Mouse (Mus musculus) urinary bladder, postnatal 4 days (tissue): Measurements from ENCODE around the gene Tcf7l2.

Experiments used
- DNase-seq, 2 experiments: peaks; one replicate each; pipeline ENCODE4 v3.0.0; 2021 to 2022; ENCODE audit warnings: low spot score in 2 of 2

Tcf7l2 gene

DNA sequence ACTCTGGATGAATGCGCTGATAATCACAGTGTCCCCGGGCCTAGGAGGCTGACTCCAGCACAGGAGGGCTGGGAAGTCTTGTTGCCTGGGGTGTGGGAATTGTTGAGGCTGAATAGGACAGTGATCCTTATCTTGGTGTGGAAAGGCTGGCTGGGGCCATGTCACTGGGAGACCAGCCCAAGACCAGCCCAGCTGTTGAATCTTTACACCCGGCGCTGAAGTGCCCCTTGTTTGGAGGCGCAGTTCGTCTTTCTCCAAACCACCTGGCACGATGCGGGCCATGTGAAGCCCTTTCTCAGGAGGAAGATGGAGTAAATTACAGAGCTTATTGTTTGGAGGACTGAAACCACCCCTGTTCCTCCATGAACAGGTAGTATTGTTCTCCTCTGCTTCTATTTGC lies 15.1 kb downstream of the Tcf7l2 start:
- DNase-seq: no peak

DNA sequence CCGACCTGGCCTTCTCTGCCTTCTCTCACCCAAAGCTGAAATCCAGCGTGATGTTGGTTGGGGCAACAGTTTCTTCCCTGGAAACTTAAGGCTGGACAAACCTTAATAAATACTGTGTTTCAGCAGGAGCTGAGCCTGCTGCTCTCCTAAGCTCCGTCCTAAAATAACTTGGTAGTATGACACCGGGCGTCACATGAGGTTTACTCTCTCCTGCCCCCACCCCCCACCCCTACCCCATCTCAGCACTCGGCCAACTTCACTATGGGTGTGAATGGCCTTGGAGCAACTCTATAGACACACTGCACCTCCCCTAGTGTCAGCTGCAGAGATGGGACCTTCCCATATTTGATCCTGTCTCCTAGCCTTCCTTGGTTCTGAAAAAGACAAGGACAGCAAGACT lies 15.8 kb downstream of the Tcf7l2 start:
- no peak for DNase-seq

DNA sequence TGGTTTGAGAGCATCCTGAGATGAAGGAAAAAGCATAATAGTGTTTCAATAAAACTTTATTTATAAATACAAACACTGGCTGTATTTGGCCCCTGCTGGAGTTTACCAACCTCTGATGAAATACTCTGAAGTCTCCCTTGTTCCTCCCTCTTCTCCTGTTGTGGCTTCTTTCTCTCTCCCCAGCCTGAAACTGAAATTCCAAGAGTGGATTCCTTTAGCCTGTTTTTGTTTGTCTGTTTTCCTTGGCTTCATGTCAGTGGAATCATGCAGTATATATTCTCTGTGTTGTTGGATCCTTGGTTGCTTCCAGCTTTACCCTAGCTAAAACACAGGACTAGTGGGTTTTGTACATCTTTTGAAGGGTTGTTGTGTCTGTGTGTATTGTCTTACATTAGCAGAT lies 16.5 kb downstream of the Tcf7l2 start:
- DNase-seq: no peak

DNA sequence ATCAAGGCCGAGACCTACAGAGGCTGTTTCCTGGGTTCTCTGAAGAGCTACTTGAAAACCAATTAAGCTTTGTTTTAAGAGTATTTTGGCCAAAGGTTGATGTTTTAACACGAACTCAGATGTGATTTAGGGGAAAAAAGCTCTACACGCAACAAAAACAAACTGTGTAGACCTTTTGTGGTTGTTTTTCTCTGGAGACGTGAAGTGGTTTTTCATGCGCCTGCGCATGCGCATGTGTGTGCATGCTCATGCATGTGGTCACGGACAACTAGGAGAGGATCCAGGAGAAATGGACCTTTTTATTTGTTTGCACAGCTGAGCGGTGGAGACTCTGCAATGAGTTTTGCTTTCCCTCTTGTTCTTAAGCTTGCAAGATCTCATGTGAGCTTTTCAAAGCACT lies 17.4 kb downstream of the Tcf7l2 start:
- no peak for DNase-seq

DNA sequence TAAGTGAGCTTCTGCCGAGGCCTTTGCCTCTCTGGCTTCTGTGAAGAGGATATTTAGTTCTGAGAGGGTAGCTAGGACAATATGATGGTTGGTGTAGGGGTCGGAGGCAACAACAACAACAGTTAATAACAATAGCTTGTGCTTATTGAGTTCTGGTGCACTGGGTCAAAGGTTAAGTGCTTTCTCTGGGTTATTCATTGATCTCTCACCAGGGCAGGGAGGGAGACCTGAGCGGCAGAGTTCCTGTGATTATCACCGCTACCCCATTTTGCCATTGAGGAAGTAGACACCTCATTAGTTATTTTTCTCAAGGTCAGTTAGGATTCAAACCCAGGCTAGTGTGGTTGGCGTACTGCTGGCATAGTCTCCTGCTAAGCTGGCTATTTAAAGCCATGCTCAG lies 19.5 kb downstream of the Tcf7l2 start:
- no peak for DNase-seq

DNA sequence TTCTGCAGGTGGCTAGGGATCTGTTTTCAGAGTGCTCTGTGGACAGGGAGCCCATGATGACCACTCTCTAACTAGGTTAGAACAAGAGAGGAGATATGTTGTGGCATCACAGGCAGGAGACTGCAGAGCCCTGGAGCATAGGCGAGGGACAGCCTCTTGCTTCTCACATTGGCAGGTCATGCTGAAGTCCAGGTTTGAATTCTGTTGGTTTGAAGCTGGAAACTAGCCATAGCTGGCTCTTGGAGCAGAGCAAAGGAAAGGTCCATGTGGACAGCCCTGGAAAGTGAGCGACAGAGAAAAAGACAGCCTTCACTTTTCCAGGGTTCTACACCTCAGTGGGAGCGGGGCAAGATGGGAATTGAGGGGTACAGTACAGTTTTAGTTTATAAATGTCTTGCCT lies 20.6 kb downstream of the Tcf7l2 start:
- no peak for DNase-seq

DNA sequence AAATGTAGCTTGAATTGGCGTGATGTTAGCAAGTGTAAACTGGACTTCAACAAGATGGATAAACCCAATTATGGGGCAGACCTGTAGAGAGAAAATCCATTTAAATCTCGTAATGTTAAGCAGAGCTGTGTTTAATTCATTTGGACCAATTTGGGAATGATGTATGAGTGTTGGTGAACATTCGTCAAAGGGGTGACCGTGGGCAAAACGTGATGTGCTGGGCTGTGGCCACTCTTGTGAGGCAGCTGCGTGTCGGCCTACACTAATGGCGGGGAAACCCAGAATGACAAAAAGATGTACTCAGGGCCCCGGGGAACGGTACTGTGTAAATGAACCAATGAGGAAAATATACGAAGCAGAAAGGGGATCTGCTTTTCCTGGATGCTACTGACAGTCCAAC lies 24.2 kb downstream of the Tcf7l2 start:
- no peak for DNase-seq

DNA sequence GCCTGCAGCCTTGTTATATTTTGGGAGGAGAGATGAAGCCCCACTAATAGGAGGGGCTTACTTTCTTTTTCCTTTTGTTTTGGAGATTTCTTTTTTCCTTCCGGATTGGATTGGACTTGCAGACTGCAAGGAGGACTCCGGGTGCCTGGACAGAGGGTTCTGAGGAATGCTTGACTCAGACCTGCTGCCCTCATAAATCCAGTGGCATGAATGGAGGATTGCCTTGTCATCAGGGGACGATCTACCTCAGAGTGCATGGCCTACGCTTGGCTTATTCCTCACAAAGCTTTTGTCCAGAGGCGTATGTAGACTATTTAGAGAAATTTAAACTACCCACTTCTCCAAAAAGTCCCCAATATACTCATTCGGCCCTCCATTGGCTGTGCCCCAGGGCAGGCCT lies 25.5 kb downstream of the Tcf7l2 start:
- no peak for DNase-seq

DNA sequence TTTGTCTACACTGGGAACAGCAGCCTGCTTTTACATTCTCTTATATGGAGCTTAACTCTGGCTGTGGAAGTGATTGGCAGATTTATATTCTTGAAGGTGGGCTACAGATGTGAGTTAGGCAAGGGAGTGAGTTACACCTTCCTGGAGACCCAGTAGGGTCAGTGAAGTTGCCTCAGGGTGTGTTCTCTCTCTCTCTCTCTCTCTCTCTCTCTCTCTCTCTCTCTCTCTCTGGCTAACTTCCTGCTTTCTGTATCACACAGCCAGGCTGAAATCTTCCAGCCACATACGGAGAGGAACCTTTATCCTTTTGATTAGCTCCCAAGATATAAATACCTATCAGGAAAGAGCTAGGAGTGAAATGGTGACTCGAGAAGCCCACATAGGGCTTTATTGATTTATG lies 26.0 kb downstream of the Tcf7l2 start:
- no peak for DNase-seq

DNA sequence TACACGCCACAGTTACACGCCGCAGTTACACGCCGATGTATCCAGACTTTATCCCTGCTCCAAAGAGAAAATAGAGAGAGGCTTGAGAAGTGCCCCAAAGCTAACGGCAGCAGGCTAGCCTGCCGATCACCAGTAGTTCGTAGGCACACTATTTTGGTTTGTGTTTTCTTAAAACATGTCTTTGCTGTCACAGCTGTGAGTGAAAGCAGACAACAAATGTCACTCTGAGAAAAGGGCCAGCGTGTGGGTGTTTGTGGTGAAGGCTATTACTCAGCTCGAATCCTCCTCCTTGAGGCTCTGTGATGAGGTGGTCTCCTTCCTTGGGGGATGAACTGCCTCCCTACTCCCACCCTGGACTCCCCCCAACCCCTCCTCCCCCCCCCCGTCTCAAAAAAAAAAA lies 26.6 kb downstream of the Tcf7l2 start:
- no peak for DNase-seq

DNA sequence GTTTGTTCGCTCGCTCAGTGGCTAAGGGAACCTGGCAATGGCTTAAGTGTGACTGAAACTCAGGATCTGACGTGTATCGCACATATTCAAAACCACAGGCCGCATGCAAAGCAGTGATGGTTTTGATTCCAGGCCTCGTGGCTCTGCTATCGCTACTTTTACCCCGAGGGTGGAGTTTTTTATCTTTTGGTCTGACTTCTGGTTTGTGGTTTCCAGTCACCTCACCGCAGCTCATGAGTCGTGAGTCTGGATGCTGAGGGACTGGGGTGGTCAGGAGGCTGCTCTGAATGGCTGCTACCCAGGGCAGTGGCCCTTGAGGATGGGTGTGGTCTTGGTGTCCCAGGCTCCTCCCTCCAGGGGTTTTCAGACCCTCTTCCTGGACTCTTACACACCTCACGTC lies 27.3 kb downstream of the Tcf7l2 start:
- DNase-seq: no peak

DNA sequence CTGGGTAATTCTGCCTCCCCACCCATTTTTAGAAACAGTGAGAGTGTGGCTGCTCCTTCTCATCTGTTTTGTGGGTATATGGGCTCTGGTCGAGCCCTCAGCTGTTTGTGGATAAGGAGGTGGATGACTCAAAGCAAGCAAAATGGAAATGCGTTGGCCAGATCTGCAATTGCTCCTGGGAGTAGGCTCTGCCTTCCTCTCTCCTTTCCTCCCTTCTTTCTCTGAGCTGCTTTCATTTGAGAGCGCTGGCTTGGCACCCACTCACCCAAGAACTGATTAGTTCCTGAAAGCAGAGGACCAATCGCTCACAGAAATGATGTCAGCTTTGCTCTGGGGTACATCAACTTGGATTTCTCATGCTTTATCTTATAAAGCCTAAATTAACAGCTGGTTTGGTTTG lies 32.7 kb downstream of the Tcf7l2 start:
- DNase-seq: no peak

DNA sequence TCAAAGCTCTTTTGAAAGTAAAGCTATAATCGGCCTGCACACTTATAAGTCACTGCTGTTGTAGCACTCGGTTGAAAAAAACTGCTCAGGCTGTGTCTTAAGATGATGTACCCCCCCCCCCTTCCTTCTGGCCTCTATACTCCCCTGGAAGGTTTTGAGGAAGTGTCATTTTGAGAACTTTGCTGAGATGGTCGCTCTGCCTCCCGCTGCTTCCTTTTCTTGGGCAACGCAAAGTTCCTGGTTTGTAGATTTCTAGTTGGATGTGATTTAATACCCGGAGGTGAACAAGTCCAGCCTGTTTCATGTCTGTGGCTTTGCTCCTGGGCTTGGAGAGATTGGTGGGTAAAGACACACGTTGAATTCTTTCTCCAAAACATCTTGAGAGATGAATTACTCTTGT lies 33.2 kb downstream of the Tcf7l2 start:
- DNase-seq: no peak

DNA sequence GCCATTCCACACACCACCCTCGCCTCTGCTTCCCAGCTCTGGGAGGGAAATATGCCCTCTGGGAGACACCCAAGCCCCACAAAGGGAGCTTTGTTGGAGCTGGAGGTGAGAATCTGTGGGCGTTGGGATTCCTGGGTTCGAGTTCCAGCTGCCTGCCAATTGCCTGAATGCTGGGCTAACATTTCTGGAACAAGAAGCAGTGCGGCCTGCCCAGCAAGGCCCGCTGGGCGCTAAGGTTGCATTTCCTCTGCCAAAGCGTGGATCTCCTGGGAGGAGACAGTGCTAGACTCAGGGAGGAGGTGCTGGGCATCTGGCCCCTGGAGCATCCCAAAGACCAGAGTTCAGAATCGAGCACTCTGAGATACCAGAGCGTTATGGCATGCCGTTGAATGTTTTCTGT lies 38.3 kb downstream of the Tcf7l2 start:
- no peak for DNase-seq

DNA sequence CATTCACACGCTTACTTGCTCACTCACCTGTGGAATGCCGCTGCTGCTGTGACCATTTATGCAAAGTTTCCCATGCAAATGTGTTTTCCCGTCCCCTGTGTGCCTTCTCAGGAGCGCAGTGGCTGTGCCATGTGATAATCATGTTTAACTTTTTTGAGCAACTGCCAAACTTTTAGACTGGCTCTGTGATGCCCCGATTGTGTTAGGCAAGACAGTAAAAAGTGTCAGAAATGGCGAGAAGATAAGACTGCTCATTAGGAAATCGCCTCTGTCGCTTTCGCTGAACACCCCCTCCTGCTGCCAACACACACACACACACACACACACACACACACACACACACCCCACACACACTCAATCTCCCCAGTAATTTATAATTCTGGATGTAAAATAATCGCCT lies 39.5 kb downstream of the Tcf7l2 start:
- DNase-seq: no peak

DNA sequence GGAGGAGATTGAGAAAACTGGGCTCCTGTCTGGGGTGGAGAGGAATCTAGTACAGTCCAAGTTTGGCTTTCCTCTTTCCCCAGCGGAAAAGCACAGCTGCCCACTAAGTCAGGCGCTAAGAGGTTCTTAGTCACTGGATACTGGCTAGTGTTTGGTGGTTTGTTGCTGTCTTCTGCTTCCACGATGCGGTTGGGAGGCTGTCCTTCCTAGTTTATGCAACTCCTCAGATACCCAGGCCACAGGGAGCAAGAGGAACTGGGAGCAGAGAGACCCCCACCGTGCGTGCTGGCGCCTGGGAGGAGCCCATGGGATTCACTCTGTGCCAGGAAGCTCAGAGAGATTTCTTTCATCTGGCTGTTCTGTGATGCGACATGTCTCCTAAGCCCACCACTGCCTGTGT lies 40.1 kb downstream of the Tcf7l2 start:
- no peak for DNase-seq

DNA sequence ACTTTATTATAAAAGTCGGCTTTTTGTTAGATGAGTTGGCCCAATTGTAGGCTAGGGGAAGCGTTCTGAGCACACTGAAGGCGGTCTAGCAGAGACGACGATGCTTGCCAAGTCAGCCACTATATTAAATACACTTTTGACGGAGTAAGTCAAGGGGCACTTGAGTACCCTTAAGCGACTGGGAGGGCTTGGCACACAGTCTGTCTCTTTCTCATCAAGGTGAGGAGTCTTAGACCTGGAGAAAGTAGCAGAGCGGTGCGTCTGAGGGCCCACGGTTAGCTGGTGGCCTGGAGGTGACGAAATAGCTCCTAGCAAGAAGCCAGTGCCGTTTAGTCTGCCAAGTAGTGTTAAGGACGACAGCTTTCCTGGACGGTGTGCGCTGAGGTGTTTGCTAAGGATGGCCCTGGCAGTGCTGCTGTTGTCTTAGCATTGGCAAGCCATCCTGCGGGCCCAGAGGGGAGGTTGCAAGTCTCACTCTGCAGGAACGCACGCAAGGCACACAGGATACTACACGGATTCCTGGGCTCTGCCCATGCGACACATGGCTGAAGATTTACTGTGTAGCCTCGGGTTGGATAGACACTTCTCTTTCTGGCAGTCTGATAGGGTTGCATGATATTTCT lies 43.3 kb downstream of the Tcf7l2 start:
- DNase-seq: no peak

DNA sequence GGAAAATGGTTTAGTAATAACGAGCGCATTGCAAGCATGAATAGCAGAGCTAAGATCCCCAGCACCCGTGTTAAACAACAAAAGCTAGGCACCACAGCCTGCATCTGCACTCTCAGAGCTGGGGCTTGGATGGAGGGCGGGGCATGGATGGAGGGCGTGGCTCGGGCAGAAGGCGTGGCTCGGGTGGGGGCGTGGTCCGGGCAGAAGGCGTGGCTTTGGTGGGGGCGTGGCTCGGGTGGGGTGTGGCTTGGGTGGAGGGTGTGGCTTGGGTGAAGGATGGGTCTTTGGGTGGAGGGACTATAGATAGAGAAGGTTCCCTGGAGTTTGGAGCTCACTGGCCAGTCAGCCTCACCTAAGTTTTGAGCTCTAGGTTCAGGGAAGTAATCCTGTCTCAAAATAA lies 45.8 kb downstream of the Tcf7l2 start:
- DNase-seq: peak in 1 of 2 experiments; percentile 63

DNA sequence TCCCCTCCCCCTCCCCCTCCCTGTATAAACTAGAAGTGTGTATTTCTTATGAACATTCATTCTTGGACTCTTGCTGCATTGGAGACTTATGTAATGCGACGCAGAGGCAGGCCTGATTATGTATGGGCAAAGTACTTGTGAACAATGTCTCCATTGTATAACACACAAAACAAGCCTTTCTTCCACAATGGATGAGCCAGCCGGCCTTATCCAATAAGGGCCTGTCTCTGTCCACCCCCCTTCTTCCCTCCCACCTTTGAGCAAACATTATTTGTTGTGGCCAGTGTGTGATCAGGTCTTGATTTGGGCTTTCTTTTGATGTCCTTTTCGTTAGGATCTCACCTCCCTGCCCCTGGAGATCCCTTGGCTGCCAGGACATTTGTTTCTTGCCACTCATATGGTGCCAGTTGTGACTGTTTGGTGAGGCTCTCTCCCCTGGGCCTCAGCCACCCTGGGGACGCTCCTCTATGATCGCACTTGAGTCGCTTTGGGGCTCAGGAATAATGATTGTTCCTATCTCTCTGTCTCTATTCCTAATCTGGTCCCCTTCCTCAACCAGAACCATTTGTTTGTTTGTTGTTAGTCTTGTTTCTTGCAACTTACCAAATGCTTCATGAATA lies 46.8 kb downstream of the Tcf7l2 start:
- no peak for DNase-seq

DNA sequence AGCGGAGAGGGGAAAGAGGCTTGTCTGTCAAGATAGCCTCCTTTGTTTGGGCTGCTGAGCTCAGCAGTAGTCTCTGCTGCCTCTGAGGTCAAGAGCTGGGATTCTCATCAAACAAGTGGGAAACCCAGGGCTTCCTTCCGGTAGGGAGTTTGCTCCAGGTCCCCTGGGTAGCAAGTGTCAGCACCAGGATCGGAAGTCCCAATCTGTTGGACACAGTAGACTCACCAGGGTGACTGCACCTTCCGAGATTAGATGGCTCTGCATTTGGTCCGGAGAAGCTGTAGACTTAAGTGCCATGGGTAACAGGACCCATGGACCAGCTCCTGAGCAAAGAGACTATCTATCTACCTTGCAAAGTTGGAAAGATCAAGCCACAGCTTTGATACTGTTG lies 47.3 kb downstream of the Tcf7l2 start:
- DNase-seq: no peak

DNA sequence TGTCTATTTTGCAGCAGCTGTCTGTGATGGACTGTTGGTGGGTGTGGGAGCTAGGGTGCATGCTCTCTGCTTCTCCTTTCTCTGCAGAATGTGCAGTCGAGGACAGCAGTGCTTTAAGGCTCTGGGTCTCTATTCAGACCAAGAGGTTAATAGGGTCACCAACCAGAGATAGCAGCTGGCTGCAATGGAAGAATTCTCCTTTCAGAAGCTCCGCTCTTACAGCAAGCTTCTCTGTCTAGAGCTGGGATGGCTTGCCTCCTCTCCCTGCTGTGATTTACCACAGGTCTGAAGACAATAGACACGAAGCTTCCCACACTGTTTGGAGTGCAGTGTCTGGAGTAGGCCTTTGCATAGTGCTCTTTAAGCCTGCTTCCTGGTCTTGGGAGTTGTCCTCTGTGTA lies 48.2 kb downstream of the Tcf7l2 start:
- no peak for DNase-seq

DNA sequence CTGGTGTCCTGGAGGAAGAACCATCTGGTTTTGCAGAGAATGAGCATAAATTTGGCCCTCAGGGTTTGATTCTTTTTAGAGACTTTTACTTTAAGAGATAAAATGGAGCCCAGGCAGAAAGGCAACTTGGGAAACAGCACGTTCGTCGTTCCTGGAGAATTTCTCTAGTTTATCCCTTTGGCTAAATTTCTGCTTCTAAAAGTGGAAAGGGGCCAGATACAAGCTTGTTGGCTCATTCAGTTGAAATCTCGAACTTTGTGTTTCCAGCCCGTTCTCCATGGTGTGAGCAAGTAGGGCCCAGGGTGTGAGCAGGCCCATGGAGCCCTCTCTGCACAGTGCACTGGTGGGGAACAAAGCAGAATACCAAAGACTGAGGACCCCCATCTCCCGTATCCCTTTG lies 49.7 kb downstream of the Tcf7l2 start:
- DNase-seq: no peak

DNA sequence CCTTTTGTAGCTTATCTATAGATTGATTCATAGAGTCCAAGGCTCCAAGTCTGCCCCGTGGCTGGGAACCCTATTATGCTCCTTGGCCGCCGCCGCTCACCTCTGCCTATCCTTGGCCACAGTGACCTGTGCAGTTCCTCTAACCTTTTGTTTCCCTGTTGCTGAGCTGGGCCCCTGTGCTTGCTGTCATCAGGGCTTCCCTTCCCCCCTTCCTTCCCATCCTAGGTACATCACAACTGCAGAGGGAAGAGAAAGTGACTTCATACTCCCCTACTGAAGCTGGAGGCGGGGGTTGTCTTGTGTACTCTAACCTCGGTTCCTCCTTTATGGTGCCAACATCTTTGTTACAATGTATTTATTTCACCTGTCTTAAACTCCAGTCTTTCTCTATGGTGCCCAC lies 50.3 kb downstream of the Tcf7l2 start:
- DNase-seq: no peak

DNA sequence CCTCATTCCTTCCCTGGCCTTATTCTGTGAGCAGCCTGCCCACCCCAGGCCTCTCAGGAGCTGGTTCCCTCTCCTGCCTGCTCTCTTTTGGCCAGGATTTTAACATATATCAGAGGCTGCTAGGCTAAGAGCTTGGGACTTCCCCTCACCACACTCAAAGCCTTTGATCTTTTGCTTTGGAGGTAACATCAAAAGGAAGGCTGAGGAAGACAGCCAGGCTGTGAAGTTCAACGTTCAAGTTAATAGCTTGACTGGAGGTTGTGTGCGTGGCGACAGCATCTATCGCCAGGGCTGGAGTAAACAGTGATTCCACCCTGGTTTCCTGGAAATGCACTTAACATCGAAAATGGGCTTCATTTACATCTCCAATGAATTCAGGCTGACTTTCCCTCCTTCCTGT lies 51.0 kb downstream of the Tcf7l2 start:
- no peak for DNase-seq
